Mouse (Mus musculus): ENCODE results near the gene Pabpn1l.

DNA sequence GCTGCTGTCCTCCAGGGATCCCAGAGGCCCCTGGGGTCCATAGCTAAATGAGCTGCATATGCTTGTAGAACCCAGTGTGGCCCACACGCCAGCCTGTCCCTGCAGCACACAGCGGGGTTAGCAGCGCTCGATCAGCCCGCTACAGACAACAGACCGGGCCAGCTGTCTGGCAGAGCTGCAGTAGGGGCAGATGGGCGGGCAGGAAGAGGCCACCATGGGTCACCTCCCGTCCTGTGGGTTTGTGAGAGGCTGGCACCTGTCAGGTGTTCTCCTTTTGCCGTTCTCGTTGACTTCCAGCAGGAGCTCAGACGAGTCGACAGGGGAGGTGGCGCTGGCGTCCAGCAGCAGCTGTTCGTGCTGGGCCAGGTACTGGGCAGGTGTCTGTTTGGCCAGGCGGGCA is 16.1 kb upstream of the Pabpn1l start:
- TF ChIP-seq CTCF (IDR thresholded peaks at IDR 0.05; ENCODE audit: extremely low read depth, insufficient read depth, insufficient read length, insufficient replicate concordance) (no peak), POLR2A (IDR thresholded peaks at IDR 0.05; ENCODE audit: low read depth, low read length) (no peak)

All from spleen, adult 2 months (tissue).